Mouse (Mus musculus): Measurements from ENCODE around the gene Arpc4.

Gene Arpc4

DNA sequence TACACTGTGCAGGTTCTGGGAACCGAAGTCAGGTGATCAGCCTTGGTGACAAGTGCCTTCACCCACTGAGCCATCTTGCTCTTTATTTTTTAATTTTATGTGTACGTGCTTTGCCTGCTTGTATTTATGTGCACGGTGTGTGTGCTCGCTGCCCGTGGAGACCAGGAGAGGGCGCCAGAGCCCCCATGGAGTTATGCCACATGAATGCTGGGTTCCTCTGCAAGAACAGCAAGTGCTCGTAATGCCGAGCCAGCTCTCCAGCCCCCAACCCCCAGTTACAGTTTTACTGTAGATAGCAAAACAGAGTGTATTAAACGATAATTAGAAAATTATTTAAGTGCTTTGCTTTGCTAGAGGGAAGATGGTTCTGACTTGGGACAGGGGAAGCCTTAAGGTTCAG is 28.8 kb downstream of the Arpc4 start:
- no peak for DNase-seq

DNA sequence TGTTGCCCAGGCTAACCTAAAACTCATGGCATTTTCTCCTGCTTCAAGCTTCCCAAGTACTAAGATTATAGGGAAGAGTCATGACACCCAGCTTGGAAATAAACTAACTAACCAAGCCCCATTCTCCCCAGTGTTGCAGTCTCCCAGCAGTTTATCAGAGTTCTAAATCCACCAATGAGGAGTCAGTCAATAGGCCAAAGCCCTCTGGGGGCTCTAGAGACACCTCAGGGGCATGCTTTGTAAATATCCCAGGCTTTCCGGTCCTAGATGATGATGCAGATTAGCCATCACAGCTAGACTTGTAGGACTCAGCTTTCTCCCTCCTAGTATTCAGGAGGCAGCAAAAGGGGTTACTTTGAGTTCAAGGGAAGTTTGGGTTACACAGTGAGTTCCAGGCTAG is 32.1 kb downstream of the Arpc4 start:
- DNase-seq, result no peak

- DNase-seq, result no peak
Observed at GRCm38 (mm10) chr6:113416416-113416815, 38.5 kb downstream of the Arpc4 start.

DNA sequence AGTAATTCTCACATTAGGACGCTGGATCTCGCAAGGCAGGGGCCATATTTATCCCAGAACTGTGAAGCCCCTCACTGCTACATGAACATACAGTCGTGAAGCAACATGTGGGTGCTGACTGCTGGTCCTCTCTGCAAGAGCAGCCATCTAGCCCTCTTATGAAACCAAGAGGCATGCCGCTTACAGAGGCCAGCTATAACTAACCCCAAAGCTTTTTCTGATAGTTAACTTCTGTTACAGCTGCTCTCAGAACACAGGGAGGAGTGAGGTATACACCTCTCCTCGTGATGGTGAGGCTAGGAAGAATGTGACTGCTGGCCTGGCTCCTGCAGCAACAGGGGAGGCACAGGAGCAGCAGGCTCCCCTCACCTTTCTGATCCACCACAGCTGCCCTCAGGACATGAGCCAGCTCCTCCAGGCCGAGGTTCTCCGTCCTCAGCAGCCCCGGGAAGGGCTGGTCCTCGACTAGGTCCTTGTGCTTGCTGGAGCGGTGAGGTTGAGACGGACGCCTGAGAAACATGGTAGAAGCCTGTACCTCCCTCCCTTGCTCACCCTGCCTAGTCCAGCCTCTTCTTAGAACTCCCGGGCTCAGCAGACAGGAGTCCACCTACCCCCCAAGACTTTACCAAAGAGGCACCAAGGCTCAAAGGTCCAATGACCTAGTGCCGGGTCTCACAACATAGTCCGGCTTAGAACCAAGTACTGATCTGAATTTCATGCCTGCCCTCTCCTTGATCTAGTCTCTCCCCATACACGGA is 40.7 kb downstream of the Arpc4 start:
- no peak for DNase-seq

GRCm38 (mm10) chr6:113419199-113419587 is 41.3 kb downstream of the Arpc4 start, which contains the start of gene Rpusd3:
Rpusd3 (minus strand) TSS chr6:113419340.
- DNase-seq, result peak; percentile 98

DNA sequence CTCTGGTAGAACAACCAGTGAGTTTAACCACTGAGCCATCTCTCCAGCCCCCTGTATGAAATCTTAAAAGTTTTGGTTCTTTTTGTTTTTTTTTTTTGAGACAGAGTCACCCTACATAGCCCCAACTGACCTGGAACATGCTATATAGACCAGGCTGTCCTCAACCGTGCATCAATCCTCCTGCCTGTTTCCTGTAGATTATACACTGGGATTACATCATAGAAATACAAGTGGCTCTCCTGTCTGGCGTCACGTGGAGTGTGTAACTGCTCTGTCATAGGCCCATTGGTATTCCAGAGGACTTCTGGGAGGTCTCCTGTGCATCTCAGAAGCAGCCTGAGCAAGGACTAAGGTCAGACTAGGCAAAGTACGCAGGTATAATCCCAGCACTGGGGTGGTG is 45.1 kb downstream of the Arpc4 start:
- no peak for DNase-seq

- no peak for DNase-seq
Observed at GRCm38 (mm10) chr6:113424187-113424586, 46.3 kb downstream of the Arpc4 start.

DNA sequence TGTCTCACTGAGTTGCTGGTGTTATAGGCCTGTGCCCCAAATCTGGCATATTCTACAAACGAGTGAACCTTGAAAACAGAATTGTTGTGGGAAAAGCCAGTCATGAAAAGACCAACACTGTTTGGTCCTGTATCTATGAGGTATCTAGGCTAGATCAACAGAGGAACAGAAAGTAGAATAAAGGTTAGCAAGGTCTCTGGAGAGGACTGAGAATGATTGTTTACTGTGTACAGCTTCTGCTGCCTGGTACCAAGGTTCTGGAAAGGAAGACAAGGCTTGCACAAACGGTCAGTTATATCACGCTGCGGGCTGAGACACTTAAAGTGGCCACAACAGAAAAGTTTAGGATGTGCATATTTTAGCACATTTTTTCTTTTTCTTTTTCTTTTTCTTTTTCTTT is 48.8 kb downstream of the Arpc4 start:
- no peak for DNase-seq

DNA sequence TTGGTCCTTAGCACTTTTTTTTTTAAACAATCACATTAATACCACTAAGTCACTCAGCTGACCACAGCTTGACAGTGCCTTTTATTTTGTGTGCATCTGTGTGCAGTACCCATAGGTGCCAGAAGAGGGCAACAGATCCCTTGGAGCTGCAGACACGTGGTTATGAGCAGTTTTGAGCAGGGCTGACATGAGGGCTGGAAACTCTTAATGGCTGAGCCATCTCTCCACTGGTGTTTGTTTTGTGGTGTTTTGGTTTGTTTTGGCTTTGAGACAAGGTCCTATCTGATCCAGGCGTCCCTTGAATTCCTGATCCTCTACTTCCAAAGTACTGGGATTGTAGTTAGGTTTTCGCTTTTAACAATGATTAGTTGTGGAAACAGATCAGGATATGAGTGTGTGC is 49.5 kb downstream of the Arpc4 start:
- DNase-seq, result no peak

DNA sequence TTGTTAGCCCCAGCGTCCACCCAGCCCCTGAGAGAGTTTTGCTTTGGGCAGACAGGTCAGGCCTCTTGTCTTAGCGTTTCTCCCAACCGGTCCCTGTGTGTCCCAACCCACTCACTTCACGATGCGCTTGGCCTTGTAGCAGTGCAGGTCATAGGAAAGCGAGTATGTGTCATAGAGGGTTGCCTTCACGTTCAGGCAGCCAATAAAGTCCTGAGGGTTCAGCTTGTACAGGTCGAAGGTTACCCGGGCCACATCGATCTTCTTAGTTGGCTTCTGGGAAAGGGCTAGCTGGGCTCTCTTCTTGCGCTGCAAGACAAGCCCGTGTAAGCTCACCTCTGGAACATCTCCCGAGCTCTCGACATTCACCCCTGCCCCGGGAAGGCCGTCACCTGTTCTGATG is 50.1 kb downstream of the Arpc4 start:
- DNase-seq, result no peak

DNA sequence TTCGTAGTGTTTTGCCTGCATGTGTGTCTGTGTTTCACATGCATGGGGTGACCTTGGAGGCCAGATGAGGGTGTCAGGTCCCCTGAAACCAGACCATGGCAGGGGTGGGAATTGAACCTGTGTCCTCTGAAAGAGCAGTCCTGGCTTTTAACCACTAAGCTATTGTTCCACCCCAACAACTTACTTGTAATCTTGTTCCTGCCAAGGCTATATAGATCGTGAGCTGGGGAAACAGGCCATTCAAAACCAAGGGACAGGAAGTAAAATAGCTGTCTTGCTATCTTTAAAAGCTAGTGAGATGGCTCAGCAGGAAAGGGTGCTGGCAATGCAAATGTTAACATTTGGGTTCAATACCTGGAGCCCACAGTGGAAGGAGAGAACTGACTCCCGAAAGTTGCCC is 52.0 kb downstream of the Arpc4 start:
- DNase-seq, result no peak

DNA sequence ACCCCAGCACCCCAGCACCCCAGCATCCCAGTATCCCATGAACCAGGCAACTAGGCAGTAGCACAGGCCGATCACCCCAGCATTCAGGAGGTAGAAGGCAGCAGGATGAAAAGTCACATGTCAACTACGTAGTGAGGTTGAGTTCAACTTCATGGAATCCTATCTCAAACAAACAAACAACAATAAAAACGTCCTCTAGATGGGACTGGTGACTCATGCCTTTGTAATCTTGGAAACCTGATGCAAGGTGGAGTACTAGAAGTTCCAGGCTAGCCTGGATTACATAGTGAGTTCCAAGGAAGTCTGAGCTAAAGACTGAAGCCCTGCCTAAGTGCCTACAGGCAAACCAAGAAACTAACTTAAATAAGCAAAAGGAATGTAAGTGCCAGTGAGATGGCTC is 52.9 kb downstream of the Arpc4 start:
- no peak for DNase-seq

- DNase-seq, result no peak
Observed at GRCm38 (mm10) chr6:113431801-113432200, 53.9 kb downstream of the Arpc4 start.

DNA sequence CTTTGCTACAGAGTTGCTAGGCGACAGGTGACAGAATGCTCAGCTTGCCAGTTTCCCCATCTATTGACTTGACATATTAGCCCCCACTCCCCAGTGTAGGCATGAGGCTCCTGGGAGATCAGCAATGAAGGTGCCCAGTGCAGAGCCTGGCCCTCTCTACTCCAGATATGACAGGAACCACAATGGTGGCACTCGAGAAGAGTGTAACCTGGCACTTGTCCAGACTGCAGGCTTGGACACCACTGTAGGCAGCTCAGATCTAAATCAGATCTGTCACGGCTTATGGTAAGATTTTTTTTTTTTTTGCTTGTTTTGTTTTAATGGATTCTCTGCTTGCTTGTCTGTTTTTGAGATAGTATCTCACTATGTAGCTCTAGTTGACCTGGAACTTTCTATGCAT is 55.7 kb downstream of the Arpc4 start:
- DNase-seq, result no peak

- DNase-seq, result no peak
Observed at GRCm38 (mm10) chr6:113434691-113435090, 56.8 kb downstream of the Arpc4 start.

DNA sequence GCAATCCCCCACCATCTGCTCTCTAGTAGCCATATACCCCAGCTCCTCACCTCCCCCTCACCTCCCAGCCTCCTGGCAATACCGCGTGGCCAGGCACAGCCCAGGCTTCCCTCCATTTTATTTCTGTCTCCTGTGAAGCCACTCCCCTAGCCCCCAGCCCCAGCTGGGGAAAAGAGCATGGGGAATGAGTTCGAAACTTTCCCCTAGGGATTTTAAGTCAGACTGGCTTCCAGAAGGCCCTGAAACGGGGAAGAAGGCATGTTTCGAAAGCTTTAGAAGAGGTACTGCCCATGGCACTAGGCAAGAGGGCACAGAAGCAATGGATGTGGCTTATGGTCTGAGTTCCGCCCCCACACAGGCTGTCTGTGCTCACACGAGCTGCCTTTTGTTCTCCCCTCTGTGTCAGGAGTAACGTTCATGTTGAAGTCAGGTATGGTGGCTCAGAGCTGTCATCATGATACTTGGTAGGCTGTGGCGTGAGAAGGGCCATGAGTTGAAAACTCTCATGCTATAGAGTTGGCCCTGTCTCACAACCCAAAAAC is 57.8 kb downstream of the Arpc4 start, which contains the start of gene Cidec:
Gene Cidec (minus strand): TSS at position 97 of the 542 bp plus-strand sequence.
- no peak for DNase-seq

DNA sequence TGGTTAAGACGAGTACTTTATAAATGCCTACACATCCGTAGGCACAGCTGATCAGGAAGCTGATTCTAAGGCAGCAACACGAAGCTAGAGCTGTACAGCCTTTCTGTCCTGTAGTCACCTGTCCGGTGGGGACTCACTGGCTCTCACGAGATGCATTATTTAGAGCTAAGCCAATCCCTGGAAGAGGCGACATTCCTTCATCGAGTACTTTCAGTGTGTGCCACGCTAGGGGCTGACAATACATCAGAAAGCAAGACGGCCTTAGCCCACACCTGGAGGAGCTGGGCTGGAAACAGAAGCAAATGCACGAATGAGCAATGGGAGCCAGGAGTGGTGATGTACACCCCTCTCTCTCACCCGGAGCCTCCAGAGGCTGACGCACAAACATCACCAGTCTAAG is 59.2 kb downstream of the Arpc4 start:
- DNase-seq, result no peak

- no peak for DNase-seq
Observed at GRCm38 (mm10) chr6:113438721-113439430, 61.0 kb downstream of the Arpc4 start.
